Mouse (Mus musculus): Measurements from ENCODE around the gene Pnpla6.
"Not testable (repeated sequence)": the region's sequence is repeated elsewhere in the genome, so short reads cannot be mapped to it uniquely, and the experiment has no call there.

The Pnpla6 gene

GRCm38 (mm10) chr8:3576211-3576960 is 61.2 kb downstream of the Pnpla6 start:
- no peak for DNase-seq (ENCODE audit: low spot score in 2 of 2)

GRCm38 (mm10) chr8:3579390-3580364 is 64.5 kb downstream of the Pnpla6 start:
- DNase-seq (ENCODE audit: low spot score in 2 of 2): no peak

- not testable (repeated sequence) for DNase-seq (ENCODE audit: low spot score in 2 of 2)
Observed at GRCm38 (mm10) chr8:3581961-3582360, 66.8 kb downstream of the Pnpla6 start.

GRCm38 (mm10) chr8:3586452-3586851 is 71.3 kb downstream of the Pnpla6 start:
- DNase-seq (ENCODE audit: low spot score in 2 of 2): no peak

- no peak for DNase-seq (ENCODE audit: low spot score in 2 of 2)
Observed at GRCm38 (mm10) chr8:3586993-3587390, 71.8 kb downstream of the Pnpla6 start, which contains the start of gene Camsap3. Camsap3 (plus strand) TSS chr8:3587293.

GRCm38 (mm10) chr8:3587391-3588257 is 72.4 kb downstream of the Pnpla6 start:
- DNase-seq (ENCODE audit: low spot score in 2 of 2): peak in 1 of 2 experiments; percentile 66

GRCm38 (mm10) chr8:3588258-3588633 is 73.1 kb downstream of the Pnpla6 start:
- DNase-seq (ENCODE audit: low spot score in 2 of 2): no peak

- no peak for DNase-seq (ENCODE audit: low spot score in 2 of 2)
Observed at GRCm38 (mm10) chr8:3593470-3593869, 78.3 kb downstream of the Pnpla6 start.
